Mouse (Mus musculus) telencephalon, adult 2 months (tissue): Measurements from ENCODE around the gene Nploc4.
"Not testable (repeated sequence)": the region's sequence is repeated elsewhere in the genome, so short reads cannot be mapped to it uniquely, and the experiment has no call there.

Source experiments
- DNase-seq: peaks from one replicate; pipeline ENCODE4 v3.0.0-alpha.2; 2011; ENCODE audit warnings: low read depth, low spot score

The Nploc4 gene

GRCm38 (mm10) chr11:120442765-120443280 lies 5.3 kb upstream of the Nploc4 start:
- DNase-seq: no peak

- no peak for DNase-seq
These were observed 4.8 kb upstream of the Nploc4 start, which contains the start of gene Tspan10 for GRCm38 (mm10) chr11:120442344-120442743. Tspan10 (plus strand) TSS chr11:120442644.

GRCm38 (mm10) chr11:120437857-120438385 lies 413 bp upstream of the Nploc4 start:
- no peak for DNase-seq

- no peak for DNase-seq
These were observed 10.8 kb downstream of the Nploc4 start for GRCm38 (mm10) chr11:120426727-120427126.

- peak; percentile 11 for DNase-seq
These were observed 13.8 kb downstream of the Nploc4 start for GRCm38 (mm10) chr11:120423569-120424295.

- no peak for DNase-seq
These were observed 14.6 kb downstream of the Nploc4 start for GRCm38 (mm10) chr11:120422651-120423568.

- DNase-seq: no peak
These were observed 18.9 kb downstream of the Nploc4 start for GRCm38 (mm10) chr11:120418592-120418991.

GRCm38 (mm10) chr11:120417852-120418251 lies 19.7 kb downstream of the Nploc4 start:
- no peak for DNase-seq

GRCm38 (mm10) chr11:120413621-120414020 lies 23.9 kb downstream of the Nploc4 start:
- DNase-seq: not testable (repeated sequence)

- no peak for DNase-seq
These were observed 31.1 kb downstream of the Nploc4 start for GRCm38 (mm10) chr11:120406445-120406844.

- no peak for DNase-seq
These were observed 31.6 kb downstream of the Nploc4 start for GRCm38 (mm10) chr11:120405867-120406266.

GRCm38 (mm10) chr11:120404814-120405213 lies 32.7 kb downstream of the Nploc4 start:
- no peak for DNase-seq

GRCm38 (mm10) chr11:120399319-120399718 lies 38.2 kb downstream of the Nploc4 start:
- no peak for DNase-seq

GRCm38 (mm10) chr11:120397602-120398001 lies 39.9 kb downstream of the Nploc4 start:
- no peak for DNase-seq

- DNase-seq: no peak
These were observed 41.8 kb downstream of the Nploc4 start for GRCm38 (mm10) chr11:120395661-120396060.

- no peak for DNase-seq
These were observed 48.9 kb downstream of the Nploc4 start for GRCm38 (mm10) chr11:120388580-120388979.

GRCm38 (mm10) chr11:120387157-120387556 lies 50.4 kb downstream of the Nploc4 start:
- DNase-seq: no peak

- no peak for DNase-seq
These were observed 50.9 kb downstream of the Nploc4 start for GRCm38 (mm10) chr11:120386632-120387031.

GRCm38 (mm10) chr11:120382509-120382908 lies 55.0 kb downstream of the Nploc4 start:
- DNase-seq: peak; percentile 63

- no peak for DNase-seq
These were observed 56.4 kb downstream of the Nploc4 start for GRCm38 (mm10) chr11:120381157-120381556.

GRCm38 (mm10) chr11:120380271-120380670 lies 57.2 kb downstream of the Nploc4 start:
- DNase-seq: no peak
